Mouse (Mus musculus): ENCODE measurements around the gene Smad6. TPM values are rescaled to one million over a fixed set of nuclear protein-coding genes. Genes with fewer than 3 reads are reported as not detected.

Gene Smad6
- polyA plus RNA-seq, 1 experiment from 2014 or later, result 0.99 TPM

DNA sequence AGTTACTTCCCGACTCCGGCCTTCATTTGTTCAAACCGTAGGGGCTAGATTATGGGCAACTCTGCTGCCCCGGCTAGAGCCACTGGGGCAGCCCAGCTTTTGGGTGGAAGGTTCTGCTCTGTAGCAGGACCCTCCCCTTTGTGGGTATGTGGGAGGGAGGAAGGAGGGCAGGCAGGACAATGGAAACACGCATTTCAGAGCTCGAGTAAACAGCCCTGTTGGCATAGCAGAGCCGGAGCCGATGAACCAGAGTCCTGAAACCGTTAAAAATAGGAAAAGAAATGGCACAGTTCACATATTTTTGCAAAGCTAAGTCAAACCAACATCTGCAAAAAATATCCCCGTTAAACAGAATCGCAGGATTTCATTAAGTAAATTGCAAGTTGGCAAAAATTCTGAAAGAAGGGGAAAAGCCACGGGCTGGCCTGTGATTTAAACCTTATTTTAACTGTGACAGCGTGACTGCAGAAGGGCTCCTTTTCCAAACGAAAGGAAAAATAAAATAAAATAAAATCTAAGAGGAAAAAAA, 48.1 kb downstream of the Smad6 start:
- no peaks in the 10 kb centered on the region for H3K9me3 ChIP-seq (replicated peaks; ENCODE audit: control insufficient read depth, low read length, poor library complexity, severe bottlenecking)

DNA sequence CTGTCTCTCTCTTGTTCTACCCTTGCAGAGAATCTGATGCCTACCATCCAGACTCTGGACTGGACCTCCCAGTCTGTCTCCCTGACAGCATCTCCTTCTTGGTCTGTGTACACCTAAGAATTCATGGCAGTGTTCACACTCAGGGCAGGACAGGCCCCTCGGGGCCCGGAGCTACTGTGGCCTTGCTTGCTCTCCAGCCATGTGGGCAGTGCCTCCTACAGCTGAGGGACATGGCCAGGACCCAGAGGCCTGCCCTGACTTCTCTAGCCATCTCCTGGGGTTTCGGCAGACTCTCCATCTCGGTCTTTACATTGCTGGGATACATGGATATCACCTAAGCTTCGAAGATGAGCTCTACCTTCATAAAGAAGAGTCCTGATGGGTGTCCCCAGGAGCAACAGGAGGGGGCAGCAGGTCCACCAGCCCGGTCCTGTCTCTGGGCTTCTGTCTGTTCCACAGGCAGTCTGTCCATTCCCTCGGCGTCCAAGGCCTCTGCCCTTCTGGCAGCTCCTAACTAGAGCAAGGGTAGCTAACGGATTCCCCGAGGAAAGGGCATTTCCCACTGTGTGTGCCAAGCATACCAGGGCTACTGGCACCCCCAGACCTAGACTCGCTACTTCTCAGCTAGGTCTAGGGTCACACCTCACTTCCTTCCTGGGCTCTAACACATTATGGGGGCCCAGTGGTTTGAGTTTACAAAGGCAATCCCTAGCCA, 49.1 kb downstream of the Smad6 start:
- Histone ChIP-seq H3K36me3 (ENCODE audit: control insufficient read depth, insufficient read depth, low read length) (no peaks in the 10 kb centered on the region), H3K4me3 (ENCODE audit: low read depth, low read length) (no peak overlapping the region), H3K27me3 (ENCODE audit: control insufficient read depth, insufficient read depth, low read depth, low read length) (no peaks in the 10 kb centered on the region), H3K4me1 (ENCODE audit: control insufficient read depth, insufficient read depth, low read length) (0 out of 2 replicates have a peak, but pooled peaks cover 3% of the 10 kb centered on the region), H3K4me2 (ENCODE audit: low read length) (no peak overlapping the region), H3K9ac (ENCODE audit: low read depth, low read length) (no peak overlapping the region), H3K27ac (ENCODE audit: low read length) (no peak overlapping the region), H3K9me3 (replicated peaks; ENCODE audit: control insufficient read depth, low read length, poor library complexity, severe bottlenecking) (no peaks in the 10 kb centered on the region)
- no peak for ATAC-seq
- 93% methylated on average over 11 of the region's 11 CpGs for WGBS

More for the DNA sequence above, 48.1 kb downstream of the Smad6 start:
- WGBS, result 56% methylated on average over 14 of the region's 14 CpGs
- no peak for ATAC-seq
- Histone ChIP-seq H3K4me1 (ENCODE audit: control insufficient read depth, insufficient read depth, low read length) (0 out of 2 replicates have a peak, but pooled peaks cover 3% of the 10 kb centered on the region), H3K4me3 (ENCODE audit: low read depth, low read length) (no peak overlapping the region), H3K27me3 (ENCODE audit: control insufficient read depth, insufficient read depth, low read depth, low read length) (no peaks in the 10 kb centered on the region), H3K36me3 (ENCODE audit: control insufficient read depth, insufficient read depth, low read length) (no peaks in the 10 kb centered on the region), H3K9ac (ENCODE audit: low read depth, low read length) (no peak overlapping the region), H3K27ac (ENCODE audit: low read length) (no peak overlapping the region), H3K4me2 (ENCODE audit: low read length) (no peak overlapping the region)

DNA sequence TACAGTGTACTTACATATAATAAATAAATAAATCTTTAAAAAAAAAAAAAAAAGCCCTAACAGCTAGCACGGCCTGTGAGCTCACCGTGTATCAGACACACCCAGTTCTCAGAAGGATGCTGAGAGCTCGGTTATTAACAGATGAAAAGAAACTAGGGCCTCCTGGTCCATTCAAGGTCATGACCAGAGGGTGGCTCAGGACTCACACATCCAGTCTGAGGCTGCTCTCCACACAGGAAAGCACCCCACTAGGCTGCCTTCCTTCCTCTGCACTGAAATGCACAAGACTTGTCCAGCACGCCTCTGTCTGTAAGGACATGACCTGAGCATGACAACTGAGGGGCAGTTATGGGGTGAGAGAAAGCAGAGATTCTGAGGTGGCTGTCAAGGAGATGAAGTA, 50.3 kb downstream of the Smad6 start:
- Histone ChIP-seq H3K9me3 (replicated peaks; ENCODE audit: control insufficient read depth, low read length, poor library complexity, severe bottlenecking) (no peaks in the 10 kb centered on the region), H3K27me3 (ENCODE audit: control insufficient read depth, insufficient read depth, low read depth, low read length) (no peaks in the 10 kb centered on the region), H3K9ac (ENCODE audit: low read depth, low read length) (no peak overlapping the region), H3K27ac (ENCODE audit: low read length) (no peak overlapping the region), H3K36me3 (ENCODE audit: control insufficient read depth, insufficient read depth, low read length) (no peaks in the 10 kb centered on the region), H3K4me3 (ENCODE audit: low read depth, low read length) (no peak overlapping the region), H3K4me2 (ENCODE audit: low read length) (no peak overlapping the region), H3K4me1 (ENCODE audit: control insufficient read depth, insufficient read depth, low read length) (0 out of 2 replicates have a peak, but pooled peaks cover 3% of the 10 kb centered on the region)
- no peak for ATAC-seq
- 65% methylated on average over 4 of the region's 4 CpGs for WGBS

DNA sequence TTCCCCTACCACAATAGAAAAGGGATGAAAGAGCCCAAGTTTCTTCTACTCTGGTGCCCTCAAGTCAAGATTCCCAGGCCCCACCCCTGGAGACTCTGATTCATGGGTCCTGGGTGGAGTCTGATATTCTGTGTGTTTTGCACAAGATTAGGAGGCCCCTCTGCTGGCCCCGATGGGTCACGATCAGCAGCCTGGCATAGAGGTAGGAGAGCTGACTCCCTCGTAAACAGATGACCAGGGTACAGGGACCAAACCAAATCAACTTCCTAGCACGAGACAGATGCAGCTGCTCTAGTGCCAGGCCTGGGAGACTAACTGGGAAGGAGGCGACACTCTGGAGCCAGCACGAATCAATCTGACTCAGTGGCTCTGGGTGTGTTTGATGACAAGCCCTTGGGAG, 51.0 kb downstream of the Smad6 start:
- H3K36me3 ChIP-seq (ENCODE audit: control insufficient read depth, insufficient read depth, low read length), result no peaks in the 10 kb centered on the region
- no peak overlapping the region for H3K27ac ChIP-seq (ENCODE audit: low read length)
- H3K27me3 ChIP-seq (ENCODE audit: control insufficient read depth, insufficient read depth, low read depth, low read length), result no peaks in the 10 kb centered on the region
- no peak overlapping the region for H3K9ac ChIP-seq (ENCODE audit: low read depth, low read length)
- H3K4me3 ChIP-seq (ENCODE audit: low read depth, low read length), result no peak overlapping the region
- H3K4me1 ChIP-seq (ENCODE audit: control insufficient read depth, insufficient read depth, low read length), result 0 out of 2 replicates have a peak, but pooled peaks cover 3% of the 10 kb centered on the region
- no peak for ATAC-seq
- WGBS, result 74% methylated on average over 6 of the region's 6 CpGs
- no peak overlapping the region for H3K4me2 ChIP-seq (ENCODE audit: low read length)
- H3K9me3 ChIP-seq (replicated peaks; ENCODE audit: control insufficient read depth, low read length, poor library complexity, severe bottlenecking), result no peaks in the 10 kb centered on the region

DNA sequence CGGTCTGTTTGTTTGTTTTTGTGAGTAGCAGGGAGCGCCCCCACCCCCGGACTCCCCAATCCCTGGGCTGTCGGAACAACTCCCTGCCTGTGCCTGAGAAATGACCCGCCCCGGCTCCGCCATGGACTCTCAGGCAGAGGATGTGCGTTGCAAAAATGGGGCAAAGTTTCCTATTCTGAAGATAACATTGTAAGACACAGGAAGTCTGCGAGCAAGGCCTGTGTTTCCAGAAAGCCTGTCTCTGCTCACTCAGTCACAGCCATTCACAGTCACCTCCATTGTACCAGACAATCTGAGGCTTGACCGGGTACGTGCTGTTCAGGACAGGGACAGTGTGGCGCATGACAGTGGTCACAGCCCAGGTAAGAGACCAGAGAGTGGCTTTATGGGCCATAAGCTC, 51.5 kb downstream of the Smad6 start:
- H3K9me3 ChIP-seq (replicated peaks; ENCODE audit: control insufficient read depth, low read length, poor library complexity, severe bottlenecking), result no peaks in the 10 kb centered on the region
- no peaks in the 10 kb centered on the region for H3K27me3 ChIP-seq (ENCODE audit: control insufficient read depth, insufficient read depth, low read depth, low read length)
- H3K36me3 ChIP-seq (ENCODE audit: control insufficient read depth, insufficient read depth, low read length), result no peaks in the 10 kb centered on the region
- no peak for ATAC-seq
- peaks cover 6% of the 10 kb centered on the region for H3K4me1 ChIP-seq (ENCODE audit: control insufficient read depth, insufficient read depth, low read length)
- H3K4me3 ChIP-seq (ENCODE audit: low read depth, low read length), result no peak overlapping the region
- H3K4me2 ChIP-seq (ENCODE audit: low read length), result no peak overlapping the region
- no peak overlapping the region for H3K9ac ChIP-seq (ENCODE audit: low read depth, low read length)
- H3K27ac ChIP-seq (ENCODE audit: low read length), result no peak overlapping the region
- 77% methylated on average over 12 of the region's 12 CpGs for WGBS

DNA sequence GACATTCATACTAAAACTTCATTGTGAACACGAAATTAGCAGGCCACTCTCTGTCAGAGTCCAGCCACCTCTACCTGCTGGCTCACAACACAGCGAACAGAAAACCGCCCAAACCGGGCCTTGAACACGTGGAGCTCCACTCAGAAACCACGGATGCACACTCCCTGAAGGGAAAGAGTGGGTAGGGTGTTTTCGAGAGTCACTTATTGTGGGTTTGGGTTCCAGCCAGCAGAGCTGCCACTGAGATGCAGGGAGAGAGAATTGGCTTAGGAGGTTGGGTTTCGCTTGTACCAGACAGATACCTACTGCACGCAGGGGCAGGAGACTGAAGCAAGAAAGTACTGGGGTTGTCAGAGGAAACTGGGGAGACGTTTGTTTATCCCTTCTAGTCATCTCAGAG, 52.4 kb downstream of the Smad6 start:
- H3K4me3 ChIP-seq (ENCODE audit: low read depth, low read length), result no peak overlapping the region
- no peaks in the 10 kb centered on the region for H3K36me3 ChIP-seq (ENCODE audit: control insufficient read depth, insufficient read depth, low read length)
- H3K4me1 ChIP-seq (ENCODE audit: control insufficient read depth, insufficient read depth, low read length), result peaks cover 6% of the 10 kb centered on the region
- no peaks in the 10 kb centered on the region for H3K9me3 ChIP-seq (replicated peaks; ENCODE audit: control insufficient read depth, low read length, poor library complexity, severe bottlenecking)
- no peak for ATAC-seq
- H3K9ac ChIP-seq (ENCODE audit: low read depth, low read length), result no peak overlapping the region
- 91% methylated on average over 10 of the region's 10 CpGs for WGBS
- no peaks in the 10 kb centered on the region for H3K27me3 ChIP-seq (ENCODE audit: control insufficient read depth, insufficient read depth, low read depth, low read length)
- no peak overlapping the region for H3K27ac ChIP-seq (ENCODE audit: low read length)
- no peak overlapping the region for H3K4me2 ChIP-seq (ENCODE audit: low read length)

DNA sequence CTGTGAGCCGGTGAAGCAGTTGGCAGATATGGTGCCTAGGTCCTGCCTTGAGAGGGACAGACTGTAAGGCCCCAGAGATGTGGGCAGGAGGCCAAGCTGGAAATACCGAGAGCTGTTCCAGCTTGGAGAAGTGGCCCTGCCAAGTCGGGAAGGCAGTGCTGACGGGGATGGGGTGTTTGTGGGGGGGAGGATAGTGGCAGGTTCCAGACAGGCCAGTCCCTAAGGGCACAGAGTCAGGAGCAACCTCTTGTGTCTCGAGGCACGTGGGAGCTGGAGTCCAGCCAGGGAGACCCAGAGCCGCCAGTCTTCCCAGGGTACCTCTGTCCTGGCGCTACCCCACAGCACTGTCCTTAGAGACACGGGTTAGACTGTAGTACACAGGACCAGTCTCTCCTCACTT, 53.3 kb downstream of the Smad6 start:
- H3K27me3 ChIP-seq (ENCODE audit: control insufficient read depth, insufficient read depth, low read depth, low read length), result no peaks in the 10 kb centered on the region
- H3K27ac ChIP-seq (ENCODE audit: low read length), result no peak overlapping the region
- WGBS, result 65% methylated on average over 9 of the region's 9 CpGs
- H3K36me3 ChIP-seq (ENCODE audit: control insufficient read depth, insufficient read depth, low read length), result no peaks in the 10 kb centered on the region
- no peak overlapping the region for H3K9ac ChIP-seq (ENCODE audit: low read depth, low read length)
- no peak overlapping the region for H3K4me2 ChIP-seq (ENCODE audit: low read length)
- H3K4me1 ChIP-seq (ENCODE audit: control insufficient read depth, insufficient read depth, low read length), result peaks cover 3% of the 10 kb centered on the region
- peak; percentile 62 for ATAC-seq
- no peak overlapping the region for H3K4me3 ChIP-seq (ENCODE audit: low read depth, low read length)
- no peaks in the 10 kb centered on the region for H3K9me3 ChIP-seq (replicated peaks; ENCODE audit: control insufficient read depth, low read length, poor library complexity, severe bottlenecking)

DNA sequence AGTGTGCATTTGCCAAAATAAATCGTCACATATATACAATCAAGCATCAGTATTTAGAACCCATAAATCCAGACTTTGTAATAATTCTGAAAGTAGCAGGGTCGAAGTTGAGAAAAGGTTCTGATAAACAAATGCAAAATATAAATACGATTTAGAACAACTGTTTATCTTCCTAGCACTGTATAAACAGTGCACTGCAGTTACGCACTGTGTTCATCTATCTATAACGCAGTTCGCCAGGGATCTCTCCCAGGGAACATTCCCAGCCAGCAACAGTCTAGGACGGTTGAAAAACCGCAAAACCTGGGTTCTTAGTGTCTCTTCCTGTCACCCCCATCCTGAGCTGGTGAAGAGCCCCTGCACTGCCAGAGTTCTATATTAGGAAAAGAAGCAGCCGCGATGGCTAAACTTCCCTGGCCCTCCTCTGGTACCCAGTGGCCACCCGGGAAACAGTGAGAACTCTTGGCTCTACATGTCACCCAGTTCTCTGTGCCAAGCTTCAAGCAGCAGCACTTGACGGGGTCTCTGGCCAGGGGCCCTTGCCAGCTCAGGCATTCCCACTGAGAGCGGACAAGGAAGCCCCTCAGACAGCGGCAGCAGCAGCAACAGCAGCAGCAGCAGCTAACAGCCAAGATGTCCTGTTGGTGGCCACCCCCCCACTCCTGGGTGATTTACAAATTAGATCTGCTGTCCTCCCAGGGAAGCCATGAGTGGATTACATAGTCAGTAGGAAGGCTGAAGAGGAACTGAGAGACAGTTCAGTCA, 54.3 kb downstream of the Smad6 start:
- Histone ChIP-seq H3K27me3 (ENCODE audit: control insufficient read depth, insufficient read depth, low read depth, low read length) (no peaks in the 10 kb centered on the region), H3K9me3 (replicated peaks; ENCODE audit: control insufficient read depth, low read length, poor library complexity, severe bottlenecking) (no peaks in the 10 kb centered on the region), H3K9ac (ENCODE audit: low read depth, low read length) (no peak overlapping the region), H3K4me2 (ENCODE audit: low read length) (no peak overlapping the region), H3K4me3 (ENCODE audit: low read depth, low read length) (no peak overlapping the region), H3K36me3 (ENCODE audit: control insufficient read depth, insufficient read depth, low read length) (no peaks in the 10 kb centered on the region), H3K4me1 (ENCODE audit: control insufficient read depth, insufficient read depth, low read length) (peaks cover 3% of the 10 kb centered on the region), H3K27ac (ENCODE audit: low read length) (0 out of 2 replicates have a peak overlapping the region, but pooled peaks have one; percentile 22)
- 80% methylated on average over 14 of the region's 14 CpGs for WGBS
- ATAC-seq, result 0 out of 2 replicates have a peak, but pooled peaks have one; percentile 25

DNA sequence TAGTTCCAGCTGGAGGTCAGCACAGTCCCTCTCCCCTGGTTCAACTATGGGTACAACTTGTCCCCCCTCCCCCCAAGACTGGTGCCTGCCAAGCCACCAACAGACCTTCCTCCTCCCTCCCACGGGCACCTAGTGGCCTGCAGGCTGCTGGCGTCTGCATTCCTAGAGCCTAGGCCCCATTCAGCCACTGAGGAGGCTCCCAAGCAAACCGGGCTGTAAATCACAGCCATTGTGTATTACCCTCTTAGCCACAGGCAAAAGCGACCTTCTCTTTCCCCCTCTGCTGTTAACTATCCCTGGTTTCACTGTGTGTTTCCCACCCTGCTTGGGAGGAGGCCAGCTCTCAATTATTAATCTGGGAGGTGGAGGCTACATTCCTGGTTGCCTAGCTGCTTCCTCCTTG, 56.3 kb downstream of the Smad6 start:
- Histone ChIP-seq H3K4me3 (ENCODE audit: low read depth, low read length) (no peak overlapping the region), H3K27me3 (ENCODE audit: control insufficient read depth, insufficient read depth, low read depth, low read length) (no peaks in the 10 kb centered on the region), H3K9ac (ENCODE audit: low read depth, low read length) (no peak overlapping the region), H3K4me1 (ENCODE audit: control insufficient read depth, insufficient read depth, low read length) (peaks cover 6% of the 10 kb centered on the region), H3K27ac (ENCODE audit: low read length) (0 out of 2 replicates have a peak overlapping the region, but pooled peaks have one; percentile 36), H3K36me3 (ENCODE audit: control insufficient read depth, insufficient read depth, low read length) (no peaks in the 10 kb centered on the region), H3K9me3 (replicated peaks; ENCODE audit: control insufficient read depth, low read length, poor library complexity, severe bottlenecking) (no peaks in the 10 kb centered on the region), H3K4me2 (ENCODE audit: low read length) (no peak overlapping the region)
- peak; percentile 37; the same call in 1 of the 2 replicates for ATAC-seq
- 13% methylated on average over 4 of the region's 4 CpGs for WGBS

Data from midbrain, embryonic 16.5 days (tissue).